Mouse (Mus musculus) embryonic fibroblast, embryonic 13.5 days (primary cell): ENCODE results near the gene Akap2.

ENCODE experiments used
- CTCF ChIP-seq: IDR thresholded peaks from 2 replicates; pipeline ENCODE4 v1.5.1; 2011; ENCODE audit warnings: mild to moderate bottlenecking, control low read depth, low read length, moderate library complexity, borderline replicate concordance; ENCODE audit not compliant: insufficient read depth
- POLR2A ChIP-seq: IDR thresholded peaks from 2 replicates; pipeline ENCODE4 v1.6.1; 2011; ENCODE audit warnings: low read depth, mild to moderate bottlenecking, control low read depth, low read length, moderate library complexity

DNA sequence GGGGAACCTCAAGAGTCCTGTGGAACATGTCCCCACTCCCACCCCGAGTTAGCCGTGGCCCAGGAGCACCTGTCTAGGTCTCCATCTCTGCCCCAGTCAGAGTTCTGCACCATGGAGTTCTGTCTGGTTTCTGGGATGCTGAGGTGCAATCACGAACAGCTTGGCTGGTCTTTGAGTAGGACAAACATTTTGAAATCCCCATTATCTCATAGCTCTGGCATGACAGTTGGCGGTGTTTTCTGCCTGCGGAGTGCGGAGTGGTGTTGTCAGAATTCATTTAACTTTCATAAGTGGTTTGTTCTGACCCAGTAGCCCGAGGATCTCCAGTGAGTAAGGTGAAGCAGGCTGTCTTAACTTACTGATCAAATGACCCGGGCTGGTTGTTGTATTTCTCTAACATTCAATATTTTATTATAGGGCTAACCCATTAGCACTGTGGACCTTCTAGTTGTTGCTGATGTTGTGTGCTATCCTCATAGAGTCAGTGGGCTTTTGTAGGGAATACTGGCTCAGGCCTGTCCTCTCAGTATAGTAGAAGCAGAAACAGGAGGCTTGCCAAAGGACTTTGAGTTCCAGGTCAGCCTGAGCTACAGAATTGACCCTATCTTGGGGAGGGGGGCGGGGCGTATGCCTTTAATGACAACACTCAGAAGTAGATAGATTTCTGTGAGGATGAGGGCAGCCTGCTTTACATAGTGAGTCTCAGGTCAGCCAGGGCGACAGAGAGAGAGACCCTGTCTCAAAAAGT lies 66.6 kb downstream of the Akap2 start:
- TF ChIP-seq POLR2A (no peak), CTCF (no peak)
